Mouse (Mus musculus) liver, embryonic 11.5 days (tissue): ENCODE measurements around the gene Art1. TPM values are rescaled to one million over a fixed set of nuclear protein-coding genes. Genes with fewer than 3 reads are reported as not detected.
A peak's percentile ranks its signal among the peaks of the same experiment; 100 is the strongest.

Experiments
- ATAC-seq: fragments of 200-750 bp; cut with Nextera tagmentation; replicated peaks from 2 replicates; pipeline ENCODE4 v1.8.0; 2017; ENCODE audit warnings: moderate number of reproducible peaks, mild to moderate bottlenecking, moderate TSS enrichment, moderate library complexity; ENCODE audit not compliant: low FRiP score
- DNase-seq: peaks from one replicate; pipeline ENCODE4 v3.0.0-alpha.2; 2017; ENCODE audit warnings: low spot score
- H3K27ac ChIP-seq: fragments of 300-500 bp; sonication (generic); 2 replicates; pipeline ENCODE4 v1.5.1; 2014; ENCODE audit warnings: mild to moderate bottlenecking, low read depth, low read length, control low read depth
- H3K27me3 ChIP-seq: fragments of 300-500 bp; sonication (generic); replicated peaks from 2 replicates; pipeline ENCODE4 v1.6.1; 2014; ENCODE audit warnings: low read length, mixed read lengths; ENCODE audit not compliant: control insufficient read depth, insufficient read depth
- H3K36me3 ChIP-seq: fragments of 300-500 bp; sonication (generic); 2 replicates; pipeline ENCODE4 v1.6.1; 2014; ENCODE audit warnings: mild to moderate bottlenecking, low read length, moderate library complexity, mixed read lengths; ENCODE audit not compliant: control insufficient read depth, insufficient read depth
- H3K4me1 ChIP-seq: fragments of 300-500 bp; sonication (generic); replicated peaks from 2 replicates; pipeline ENCODE4 v1.6.1; 2014; ENCODE audit warnings: low read length, mixed read lengths; ENCODE audit not compliant: control insufficient read depth, insufficient read depth
- H3K4me2 ChIP-seq: fragments of 300-500 bp; sonication (generic); 2 replicates; pipeline ENCODE4 v1.6.1; 2014; ENCODE audit warnings: mild to moderate bottlenecking, control low read depth, moderate library complexity
- H3K4me3 ChIP-seq: fragments of 300-500 bp; sonication (generic); 2 replicates; pipeline ENCODE4 v1.5.1; 2014; ENCODE audit warnings: low read depth, low read length, control low read depth
- H3K9ac ChIP-seq: fragments of 300-500 bp; sonication (generic); 2 replicates; pipeline ENCODE4 v1.6.1; 2014; ENCODE audit warnings: low read depth, low read length, control low read depth
- H3K9me3 ChIP-seq: fragments of 300-500 bp; sonication (generic); 2 replicates; pipeline ENCODE4 v1.6.1; 2016; ENCODE audit warnings: low read length, inconsistent platforms, mixed read lengths; ENCODE audit not compliant: control insufficient read depth
- WGBS: fragments of 180-500 bp; shearing (Covaris S2); extraction: QIAGEN DNeasy Blood & Tissue Kit; methylation state at CpG from one replicate; pipeline ENCODE4 v1.1.7; 2014; 5-methylcytosine and 5-hydroxymethylcytosine counted together
- polyA plus RNA-seq: library from polyadenylated mRNA; unstranded; fragments of >200 nt; fragmentation: Nextera tagmentation; extraction: Ambion mirVana; gene quantifications from 2 replicates; pipeline ENCODE4 v1.2.1, GENCODE M21; 2014

Art1 gene
- polyA plus RNA-seq, 1 experiment from 2014 or later, result 1.1 TPM

- Histone ChIP-seq H3K36me3 (peaks cover 43% of the 10 kb centered on the region), H3K4me3 (no peak overlapping the region), H3K27ac (no peak overlapping the region), H3K9me3 (no peaks in the 10 kb centered on the region), H3K27me3 (no peaks in the 10 kb centered on the region), H3K4me2 (no peak overlapping the region), H3K4me1 (no peaks in the 10 kb centered on the region), H3K9ac (no peak overlapping the region)
- ATAC-seq (no peak), DNase-seq (no peak)
- WGBS, result 81% methylated on average over 7 of the region's 7 CpGs
Measured at GRCm38 (mm10) chr7:102078517-102078916, 23.0 kb upstream of the Art1 start.

GRCm38 (mm10) chr7:102080311-102080710 lies 21.2 kb upstream of the Art1 start:
- Histone ChIP-seq H3K4me3 (no peak overlapping the region), H3K27me3 (no peaks in the 10 kb centered on the region), H3K9ac (no peak overlapping the region), H3K4me1 (no peaks in the 10 kb centered on the region), H3K36me3 (peaks cover 44% of the 10 kb centered on the region), H3K27ac (no peak overlapping the region), H3K9me3 (no peaks in the 10 kb centered on the region), H3K4me2 (no peak overlapping the region)
- WGBS, result 92% methylated on average over 8 of the region's 8 CpGs
- ATAC-seq, result no peak
- DNase-seq, result no peak

- 92% methylated on average over 5 of the region's 5 CpGs for WGBS
Measured at GRCm38 (mm10) chr7:102081784-102082183, 19.8 kb upstream of the Art1 start.

GRCm38 (mm10) chr7:102082816-102083215 lies 18.7 kb upstream of the Art1 start, which contains the start of gene Trpc2:
Gene Trpc2, plus strand, starts transcription at chr7:102083116.
- Histone ChIP-seq H3K36me3 (peaks cover 33% of the 10 kb centered on the region), H3K27ac (no peak within 1 kb of the TSS), H3K4me1 (no peaks in the 10 kb centered on the region), H3K4me3 (no peak within 1 kb of the TSS), H3K9ac (no peak within 1 kb of the TSS), H3K27me3 (no peaks in the 10 kb centered on the region), H3K9me3 (no peaks in the 10 kb centered on the region), H3K4me2 (no peak within 1 kb of the TSS)
- ATAC-seq (no peak), DNase-seq (no peak)
- 83% methylated on average over 5 of the region's 5 CpGs for whole genome bisulfite sequencing

More at GRCm38 (mm10) chr7:102081784-102082183, 19.8 kb upstream of the Art1 start:
- H3K9me3 ChIP-seq, result no peaks in the 10 kb centered on the region
- H3K4me2 ChIP-seq, result no peak overlapping the region
- DNase-seq (no peak), ATAC-seq (no peak)
- no peaks in the 10 kb centered on the region for H3K27me3 ChIP-seq
- H3K27ac ChIP-seq, result no peak overlapping the region
- H3K4me3 ChIP-seq, result no peak overlapping the region
- H3K9ac ChIP-seq, result no peak overlapping the region
- no peaks in the 10 kb centered on the region for H3K4me1 ChIP-seq
- peaks cover 37% of the 10 kb centered on the region for H3K36me3 ChIP-seq

- 86% methylated on average over 26 of the region's 26 CpGs for WGBS
- H3K36me3 ChIP-seq, result peaks cover 26% of the 10 kb centered on the region
Measured at GRCm38 (mm10) chr7:102084041-102084696, 17.4 kb upstream of the Art1 start.

GRCm38 (mm10) chr7:102087336-102087735 lies 14.2 kb upstream of the Art1 start:
- Histone ChIP-seq H3K36me3 (peaks cover 4% of the 10 kb centered on the region), H3K27ac (no peak overlapping the region)

More at GRCm38 (mm10) chr7:102084041-102084696, 17.4 kb upstream of the Art1 start:
- Histone ChIP-seq H3K27ac (no peak overlapping the region), H3K4me3 (no peak overlapping the region), H3K4me1 (no peaks in the 10 kb centered on the region), H3K9ac (no peak overlapping the region), H3K4me2 (no peak overlapping the region), H3K9me3 (no peaks in the 10 kb centered on the region), H3K27me3 (no peaks in the 10 kb centered on the region)
- DNase-seq (no peak), ATAC-seq (no peak)

GRCm38 (mm10) chr7:102099760-102100661 lies 1.5 kb upstream of the Art1 start:
- ATAC-seq (peak; percentile 46), DNase-seq (peak; percentile 54)
- peaks cover 14% of the 10 kb centered on the region; the same call in 1 of the 2 replicates for H3K4me1 ChIP-seq
- no peaks in the 10 kb centered on the region for H3K9me3 ChIP-seq
- H3K27ac ChIP-seq, result no peak overlapping the region
- H3K4me3 ChIP-seq, result peak overlapping the region; percentile 27
- H3K27me3 ChIP-seq, result peaks cover 8% of the 10 kb centered on the region
- 0 out of 2 replicates have a peak overlapping the region, but pooled peaks have one; percentile 11 for H3K9ac ChIP-seq
- peak overlapping the region; percentile 54 for H3K4me2 ChIP-seq
- H3K36me3 ChIP-seq, result no peaks in the 10 kb centered on the region
- WGBS, result 7% methylated on average over 30 of the region's 30 CpGs

More at GRCm38 (mm10) chr7:102087336-102087735, 14.2 kb upstream of the Art1 start:
- Histone ChIP-seq H3K9ac (no peak overlapping the region), H3K4me3 (no peak overlapping the region), H3K9me3 (no peaks in the 10 kb centered on the region), H3K27me3 (no peaks in the 10 kb centered on the region), H3K4me1 (no peaks in the 10 kb centered on the region), H3K4me2 (no peak overlapping the region)
- no peak for DNase-seq
- no peak for ATAC-seq
- 84% methylated on average over 4 of the region's 4 CpGs for WGBS

- H3K9ac ChIP-seq, result no peak overlapping the region
- ATAC-seq (no peak), DNase-seq (no peak)
- H3K4me3 ChIP-seq, result no peak overlapping the region
- peaks cover 14% of the 10 kb centered on the region; the same call in 1 of the 2 replicates for H3K4me1 ChIP-seq
- 67% methylated on average over 5 of the region's 5 CpGs for WGBS
- H3K9me3 ChIP-seq, result no peaks in the 10 kb centered on the region
- H3K36me3 ChIP-seq, result no peaks in the 10 kb centered on the region
- peaks cover 8% of the 10 kb centered on the region for H3K27me3 ChIP-seq
- no peak overlapping the region for H3K4me2 ChIP-seq
- H3K27ac ChIP-seq, result no peak overlapping the region
Measured at GRCm38 (mm10) chr7:102100868-102101267, 675 bp upstream of the Art1 start.
